Mouse (Mus musculus) MEL (cell line): ENCODE results near the gene Zic5. TPM values are rescaled to one million over a fixed set of nuclear protein-coding genes. Genes with fewer than 3 reads are reported as not detected.
"Not testable (repeated sequence)": the region's sequence is repeated elsewhere in the genome, so short reads cannot be mapped to it uniquely, and the experiment has no call there.

Experiments
- DNase-seq: peaks from one replicate; pipeline ENCODE4 v3.0.0; 2011; ENCODE audit warnings: low read depth, low spot score
- H3K27ac ChIP-seq: 2 replicates; pipeline ENCODE4 v1.5.1; 2012; ENCODE audit warnings: low read depth, mild to moderate bottlenecking, control low read depth, low read length, moderate library complexity; ENCODE audit not compliant: control insufficient read depth
- H3K27me3 ChIP-seq, 2 experiments: fragments of 150-350 bp in 1 of 2; sonication (generic) in 1 of 2; 2 replicates each; pipeline ENCODE4 v1.6.1; 2012; ENCODE audit warnings: low read length in 2 of 2, mild to moderate bottlenecking in 2 of 2, improper control_type of control experiment in 1 of 2, moderate library complexity in 1 of 2; ENCODE audit not compliant: insufficient read depth in 2 of 2, control insufficient read depth in 1 of 2
- H3K36me3 ChIP-seq, 2 experiments: 2 replicates each; pipeline ENCODE4 v1.6.1; 2012 to 2014; ENCODE audit warnings: low read length in 2 of 2, improper control_type of control experiment in 1 of 2, inconsistent platforms in 1 of 2, mild to moderate bottlenecking in 1 of 2; ENCODE audit not compliant: insufficient read depth in 2 of 2, control insufficient read depth in 1 of 2
- H3K4me1 ChIP-seq, 2 experiments: fragments of 150-350 bp in 1 of 2; sonication (generic) in 1 of 2; 2 replicates each; pipeline ENCODE4 v1.6.1; 2012; ENCODE audit warnings: low read length in 2 of 2, improper control_type of control experiment in 1 of 2, mild to moderate bottlenecking in 1 of 2; ENCODE audit not compliant: insufficient read depth in 2 of 2, control insufficient read depth in 1 of 2
- H3K4me3 ChIP-seq, 2 experiments: fragments of 150-350 bp in 1 of 2; sonication (generic) in 1 of 2; 2 replicates each; pipeline ENCODE4 v1.5.1; 2012; ENCODE audit warnings: low read depth in 2 of 2, low read length in 2 of 2, mild to moderate bottlenecking in 2 of 2, moderate library complexity in 2 of 2, control low read depth in 1 of 2, improper control_type of control experiment in 1 of 2; ENCODE audit not compliant: control insufficient read depth in 1 of 2, insufficient read depth in 1 of 2
- H3K79me2 ChIP-seq: 2 replicates; pipeline ENCODE4 v1.6.1; 2012; ENCODE audit warnings: mild to moderate bottlenecking, low read length, moderate library complexity; ENCODE audit not compliant: control insufficient read depth, poor library complexity, insufficient read depth
- H3K9ac ChIP-seq: 2 replicates; pipeline ENCODE4 v1.6.1; 2012; ENCODE audit warnings: low read depth, mild to moderate bottlenecking, control low read depth, low read length, moderate library complexity; ENCODE audit not compliant: control insufficient read depth, poor library complexity, severe bottlenecking
- H3K9me3 ChIP-seq: fragments of 150-350 bp; sonication (generic); replicated peaks from 2 replicates; pipeline ENCODE4 v1.6.1; 2012; ENCODE audit warnings: mild to moderate bottlenecking, low read length, improper control_type of control experiment, moderate library complexity; ENCODE audit not compliant: insufficient read depth
- BHLHE40 ChIP-seq: IDR thresholded peaks from 2 replicates; pipeline ENCODE4 v1.6.1; 2012; ENCODE audit warnings: low read depth, mild to moderate bottlenecking, inconsistent platforms, low read length, improper control_type of control experiment, borderline replicate concordance
- EP300 ChIP-seq, 2 experiments: IDR thresholded peaks; 2 replicates each; pipeline ENCODE4 v1.6.1; 2011; ENCODE audit warnings: improper control_type of control experiment in 2 of 2, low read length in 2 of 2, low read depth in 1 of 2, mild to moderate bottlenecking in 1 of 2
- HCFC1 ChIP-seq: IDR thresholded peaks from 2 replicates; pipeline ENCODE4 v1.6.1; 2012; ENCODE audit warnings: low read depth, mild to moderate bottlenecking, inconsistent platforms, low read length, improper control_type of control experiment, moderate library complexity
- MAFK ChIP-seq: IDR thresholded peaks from 2 replicates; pipeline ENCODE4 v1.6.1; 2011; ENCODE audit warnings: low read depth, mild to moderate bottlenecking, low read length, improper control_type of control experiment, borderline replicate concordance
- MAX ChIP-seq: IDR thresholded peaks from 2 replicates; pipeline ENCODE4 v1.6.1; 2011; ENCODE audit warnings: low read length, improper control_type of control experiment
- MAZ ChIP-seq: IDR thresholded peaks from 2 replicates; pipeline ENCODE4 v1.6.1; 2012; ENCODE audit warnings: low read depth, mild to moderate bottlenecking, inconsistent platforms, low read length, improper control_type of control experiment
- MXI1 ChIP-seq: IDR thresholded peaks from 2 replicates; pipeline ENCODE4 v1.6.1; 2011; ENCODE audit warnings: mild to moderate bottlenecking, low read depth, low read length, improper control_type of control experiment
- MYC ChIP-seq: IDR thresholded peaks from 2 replicates; pipeline ENCODE4 v1.6.1; 2011; ENCODE audit warnings: low read depth, mild to moderate bottlenecking, low read length, improper control_type of control experiment, moderate library complexity
- NELFE ChIP-seq: IDR thresholded peaks from 2 replicates; pipeline ENCODE4 v1.6.1; 2011; ENCODE audit warnings: low read depth, low read length, improper control_type of control experiment
- POLR2A ChIP-seq, 2 experiments: IDR thresholded peaks; 2 replicates each; pipeline ENCODE4 v1.6.1; 2011 to 2012; ENCODE audit warnings: low read length in 2 of 2, mild to moderate bottlenecking in 2 of 2, control low read depth in 1 of 2, improper control_type of control experiment in 1 of 2, low read depth in 1 of 2, moderate library complexity in 1 of 2; ENCODE audit not compliant: control insufficient read depth in 1 of 2, insufficient read depth in 1 of 2, poor library complexity in 1 of 2
- POLR2AphosphoS2 ChIP-seq: IDR thresholded peaks from 2 replicates; pipeline ENCODE4 v1.6.1; 2011; ENCODE audit warnings: low read length, improper control_type of control experiment
- SIN3A ChIP-seq: IDR thresholded peaks from 2 replicates; pipeline ENCODE4 v1.6.1; 2012; ENCODE audit warnings: low read length, improper control_type of control experiment, inconsistent platforms
- SMC3 ChIP-seq: IDR thresholded peaks from 2 replicates; pipeline ENCODE4 v1.6.1; 2011; ENCODE audit warnings: low read depth, low read length, improper control_type of control experiment
- TBP ChIP-seq: IDR thresholded peaks from 2 replicates; pipeline ENCODE4 v1.8.0; 2011; ENCODE audit warnings: low read depth, low read length, improper control_type of control experiment
- TCF12 ChIP-seq: IDR thresholded peaks from 2 replicates; pipeline ENCODE4 v1.6.1; 2014; ENCODE audit warnings: low read depth, mild to moderate bottlenecking, inconsistent platforms, low read length, improper control_type of control experiment, moderate library complexity
- USF1 ChIP-seq: IDR thresholded peaks from 2 replicates; pipeline ENCODE4 v1.6.1; 2014; ENCODE audit warnings: low read depth, mild to moderate bottlenecking, inconsistent platforms, low read length, improper control_type of control experiment, moderate library complexity
- ZMIZ1 ChIP-seq: IDR thresholded peaks from 2 replicates; pipeline ENCODE4 v1.6.1; 2012; ENCODE audit warnings: low read depth, mild to moderate bottlenecking, inconsistent platforms, low read length, improper control_type of control experiment, moderate library complexity
- ZNF384 ChIP-seq: IDR thresholded peaks from 2 replicates; pipeline ENCODE4 v1.6.1; 2012; ENCODE audit warnings: low read depth, mild to moderate bottlenecking, inconsistent platforms, low read length, improper control_type of control experiment
- polyA plus RNA-seq, 2 experiments: library from polyadenylated mRNA; stranded (reverse) in 1 of 2; unstranded in 1 of 2; fragments of >175 nt in 1 of 2; fragments of >200 nt in 1 of 2; gene quantifications; 2 replicates each; pipeline versions ENCODE4 v1.2.1 to v1.2.4; 2012; ENCODE audit warnings: low replicate concordance in 2 of 2, low read depth in 1 of 2; ENCODE audit not compliant: insufficient read length in 2 of 2, insufficient read depth in 1 of 2, missing spikeins in 1 of 2
- total RNA-seq: library from RNA; depleted of rRNA; stranded (reverse); fragments of 300-350 nt; gene quantifications from 2 replicates; pipeline ENCODE4 v1.2.3, GENCODE M21; 2012

Gene Zic5
- total and polyA plus RNA-seq, 3 experiments: 10.4 to 50.6 (median 23.6) TPM

DNA sequence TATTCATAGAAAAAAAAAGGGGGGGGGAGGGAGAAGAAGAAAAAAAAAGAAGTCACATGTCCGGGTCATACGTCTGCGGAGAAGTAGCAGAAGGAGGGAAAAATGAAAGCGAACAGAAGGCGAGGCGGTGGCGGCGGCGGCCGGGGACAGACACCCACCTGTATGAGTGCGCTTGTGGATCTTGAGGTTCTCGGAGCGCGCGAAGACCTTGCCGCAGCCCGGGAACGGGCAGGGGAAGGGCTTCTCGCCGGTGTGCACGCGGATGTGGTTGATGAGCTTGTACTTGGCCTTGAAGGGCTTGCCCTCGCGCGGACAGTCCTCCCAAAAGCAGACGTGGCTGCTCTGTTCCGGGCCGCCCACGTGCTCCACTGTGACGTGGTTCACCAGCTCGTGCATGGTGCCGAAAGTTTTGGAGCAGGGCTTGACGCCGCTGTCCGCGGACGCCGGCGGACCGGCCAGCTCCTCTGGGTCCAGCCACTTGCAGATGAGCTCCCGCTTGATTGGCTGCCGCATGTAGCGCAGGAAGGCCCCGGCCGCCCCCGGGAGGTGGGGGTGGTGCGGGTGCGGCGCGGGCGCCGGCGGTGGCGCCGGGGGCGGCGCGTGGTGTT is 1.6 kb downstream of the Zic5 start:
- Histone ChIP-seq H3K4me1 (peaks cover 13 to 14% of the 10 kb centered on the region in 2 experiments), H3K4me3 (peak overlapping the region; percentile 93 to 94), H3K36me3 (peaks cover 3 to 19% of the 10 kb centered on the region in 2 experiments), H3K9ac (peak overlapping the region; percentile 93), H3K27ac (peak overlapping the region; percentile 84)
- DNase-seq: peak; percentile 83
- TF ChIP-seq BHLHE40 (peak; percentile 26; the same call in 1 of the 2 replicates), MYC (peak; percentile 81), SMC3 (0 out of 2 replicates have a peak, but pooled peaks have one; percentile 1), MAX (peak; percentile 88), MXI1 (peak; percentile 72), SIN3A (peak; percentile 31; the same call in 1 of the 2 replicates), MAZ (peak; percentile 61; the same call in 1 of the 2 replicates), TCF12 (0 out of 2 replicates have a peak, but pooled peaks have one; percentile 6), POLR2A (IDR thresholded peaks at IDR 0.05; ENCODE audit: control insufficient read depth in 1 of 2, insufficient read depth in 1 of 2, low read depth in 1 of 2, low read length in 2 of 2, poor library complexity in 1 of 2) (0 out of 4 replicates have a peak, but pooled peaks of 1 of the 2 experiments have one; percentile 45), TBP (0 out of 2 replicates have a peak, but pooled peaks have one; percentile 35), USF1 (peak; percentile 60), ZNF384 (peak; percentile 81)
- TF ChIP-seq, all 39 proteins: peak for 12; not testable (repeated sequence) for 27
- not testable (repeated sequence) for H3K27me3 ChIP-seq, H3K9me3 ChIP-seq
- H3K79me2 ChIP-seq: peaks cover 50% of the 10 kb centered on the region

DNA sequence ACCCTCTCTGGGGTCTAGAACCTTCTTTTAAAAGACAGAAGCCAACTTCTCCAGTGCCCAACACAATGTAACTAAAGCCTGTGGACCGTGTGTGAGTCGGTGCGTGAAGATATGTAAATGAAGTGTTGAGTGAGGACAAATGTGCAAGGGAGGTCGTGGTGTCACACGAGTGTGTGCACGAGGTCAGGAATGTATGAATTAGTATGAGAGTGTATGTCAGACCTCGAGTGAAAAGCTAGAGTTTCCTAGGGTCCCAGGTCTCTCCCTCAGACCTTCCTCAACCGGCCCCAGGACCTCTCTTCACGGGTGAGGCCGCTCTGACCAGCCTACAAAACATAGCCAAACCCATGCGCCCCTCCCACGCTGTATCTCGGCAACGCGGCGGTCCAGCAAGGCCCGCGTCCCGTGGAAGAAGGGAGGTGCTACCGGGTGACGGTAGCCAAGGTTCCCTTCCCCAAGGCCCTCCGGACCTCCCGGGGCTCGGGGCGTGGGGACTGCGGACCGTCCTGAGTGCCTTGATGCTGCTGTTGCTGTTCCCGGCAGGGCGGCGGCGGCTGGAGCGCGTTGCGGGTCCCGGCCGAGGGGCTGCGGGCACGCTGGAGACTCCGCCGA is 2.3 kb downstream of the Zic5 start:
- Histone ChIP-seq H3K27ac (peak overlapping the region; percentile 84), H3K9ac (peak overlapping the region; percentile 93), H3K9me3 (no peaks in the 10 kb centered on the region), H3K4me3 (peak overlapping the region; percentile 93 to 94), H3K36me3 (peaks cover 3 to 19% of the 10 kb centered on the region in 2 experiments), H3K79me2 (peaks cover 50% of the 10 kb centered on the region), H3K27me3 (no peaks in the 10 kb centered on the region), H3K4me1 (peaks cover 13 to 14% of the 10 kb centered on the region in 2 experiments)
- TF ChIP-seq MAX (peak; percentile 53; the same call in 1 of the 2 replicates), SIN3A (peak; percentile 10; the same call in 1 of the 2 replicates), MXI1 (peak; percentile 52; the same call in 1 of the 2 replicates), MAFK (no peak), NELFE (peak; percentile 31; the same call in 1 of the 2 replicates), ZNF384 (no peak), ZMIZ1 (no peak), TBP (0 out of 2 replicates have a peak, but pooled peaks have one; percentile 34), HCFC1 (peak; percentile 6), MYC (peak; percentile 58; the same call in 1 of the 2 replicates), POLR2A (IDR thresholded peaks at IDR 0.05; ENCODE audit: control insufficient read depth in 1 of 2, insufficient read depth in 1 of 2, low read depth in 1 of 2, low read length in 2 of 2, poor library complexity in 1 of 2) (peak in 1 of 2 experiments; percentile 46; a peak in 1 of 4 replicates), EP300 (IDR thresholded peaks at IDR 0.05; ENCODE audit: low read depth in 1 of 2, low read length in 2 of 2) (0 out of 4 replicates have a peak, but pooled peaks of 1 of the 2 experiments have one; percentile 2), POLR2AphosphoS2 (peak; percentile 43; the same call in 1 of the 2 replicates)
- DNase-seq: peak; percentile 69
